Mouse (Mus musculus) 416B (cell line): ENCODE results near the gene Frmd8.
"Not testable (repeated sequence)": the region's sequence is repeated elsewhere in the genome, so short reads cannot be mapped to it uniquely, and the experiment has no call there.

Source experiments
- DNase-seq: peaks from one replicate; pipeline ENCODE4 v3.0.0; 2011; ENCODE audit warnings: low read depth

The Frmd8 gene

DNA sequence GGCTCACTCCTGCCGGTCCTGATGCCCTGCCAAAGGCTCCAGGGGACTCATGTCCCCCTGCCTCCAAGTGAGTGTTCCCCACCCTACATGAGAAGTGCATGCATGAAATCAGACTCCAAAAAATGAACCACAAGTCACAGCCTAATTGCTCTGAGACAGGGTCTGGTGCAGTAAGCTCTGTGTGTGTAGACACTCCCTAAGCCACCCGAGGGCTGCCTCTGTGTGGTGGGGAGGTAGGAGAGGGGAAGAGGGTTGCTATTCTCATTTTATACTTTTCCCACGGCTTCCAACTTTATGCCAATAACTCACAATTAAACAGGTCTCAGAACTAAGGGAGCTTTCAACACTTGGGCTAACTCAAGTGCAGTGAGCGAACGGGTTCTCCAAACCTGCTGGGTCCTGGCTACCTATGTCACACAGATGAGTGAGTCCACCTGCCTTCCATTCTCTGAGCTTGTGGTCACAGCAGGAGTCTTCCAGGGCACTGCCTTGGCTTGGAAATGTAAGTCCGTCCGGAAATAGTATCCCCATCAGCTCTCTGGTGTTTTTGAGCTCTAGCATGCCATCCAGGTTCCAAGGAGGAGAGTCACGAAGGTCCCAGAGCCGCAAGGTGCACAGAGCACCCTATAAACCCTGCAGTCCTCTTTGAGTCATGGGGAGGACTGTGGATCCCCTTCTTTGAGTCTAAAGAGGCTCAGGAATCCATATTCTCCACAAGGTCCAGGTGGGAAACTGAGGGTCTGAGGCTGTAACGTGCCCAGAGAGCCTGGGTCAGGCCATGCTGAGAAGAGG lies 50.1 kb downstream of the Frmd8 start:
- no peak for DNase-seq

DNA sequence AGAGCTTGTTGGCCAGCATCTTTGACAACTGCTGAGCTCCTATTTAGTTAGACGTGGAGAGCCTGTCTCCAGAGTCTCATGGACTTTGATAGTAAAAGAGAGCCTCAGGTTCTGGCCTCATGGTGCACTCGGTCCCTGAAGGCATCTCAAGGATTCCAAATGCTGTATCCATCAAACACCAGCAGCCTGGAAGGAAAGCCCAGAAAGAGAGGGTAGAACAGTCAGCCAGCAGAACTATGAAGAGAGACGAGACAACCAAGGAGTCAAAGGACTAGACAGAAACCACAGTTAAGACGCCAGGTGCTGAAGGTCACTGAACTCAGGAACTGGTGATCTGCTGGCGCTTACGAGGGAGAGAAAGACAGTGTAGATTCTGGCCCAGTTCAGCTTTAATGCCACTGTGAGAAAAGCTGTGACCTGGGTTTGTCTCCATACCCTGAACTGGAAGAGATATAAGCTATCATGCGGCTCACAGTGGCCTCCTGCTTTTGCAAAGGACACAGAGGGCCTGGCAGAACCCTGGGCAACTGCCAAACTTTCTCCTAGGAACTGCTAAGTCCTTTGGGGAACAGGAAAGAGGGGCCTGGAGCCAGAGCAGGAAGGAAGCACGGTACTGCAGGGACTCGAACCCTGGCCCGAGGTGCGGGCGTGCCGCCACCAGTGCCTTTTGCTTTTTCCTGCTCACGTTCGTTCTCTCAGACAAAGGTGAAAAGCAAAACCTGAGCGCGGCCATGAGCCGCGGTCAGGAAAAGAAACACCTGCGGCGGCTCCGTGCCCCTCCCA lies 50.8 kb downstream of the Frmd8 start:
- DNase-seq = no peak

DNA sequence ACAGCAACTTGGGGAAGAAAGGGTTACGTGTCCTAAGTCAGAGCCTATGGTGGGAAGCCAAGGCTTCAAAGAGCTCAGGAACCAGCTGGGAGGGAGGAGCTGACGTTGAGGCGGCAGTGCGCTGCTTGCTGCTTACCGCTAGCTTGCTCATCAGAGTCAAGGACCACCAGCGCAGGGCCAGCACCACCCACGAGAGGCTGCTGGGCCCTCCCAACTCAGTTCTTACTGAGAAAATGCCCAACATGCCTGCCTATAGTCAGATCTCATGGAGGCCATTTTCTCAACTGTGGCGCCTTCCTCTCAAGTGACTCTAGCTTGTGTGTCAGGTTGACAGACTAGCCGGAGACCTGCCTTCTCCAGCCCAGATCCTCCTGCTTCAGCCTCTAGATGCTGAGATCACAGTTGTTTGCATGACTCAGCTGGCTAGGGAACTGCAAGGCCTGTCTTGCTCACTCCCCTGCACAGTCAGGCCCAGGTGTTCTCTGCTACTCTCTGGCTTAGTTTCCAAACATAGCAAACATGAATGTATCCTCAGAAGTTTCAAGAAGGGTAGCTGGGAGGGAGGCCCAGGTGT lies 51.7 kb downstream of the Frmd8 start:
- peak; percentile 84 for DNase-seq

DNA sequence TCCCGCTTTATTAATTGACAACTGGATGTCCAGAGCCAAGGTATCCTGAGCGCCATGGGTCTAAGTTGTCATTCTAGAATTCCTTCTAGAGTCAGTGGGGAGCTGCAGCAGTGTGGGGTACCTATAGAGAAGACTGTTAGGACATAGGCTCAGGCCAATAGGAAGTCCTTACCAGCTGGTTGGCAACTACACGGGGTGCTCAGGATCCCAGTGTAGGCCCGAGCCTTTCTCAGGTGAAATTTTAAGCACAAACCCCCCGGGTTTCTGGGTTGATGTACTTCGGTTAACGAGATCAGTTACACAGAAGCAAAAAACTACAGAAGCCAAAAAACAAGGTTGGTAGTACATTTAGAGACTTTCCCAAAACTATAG lies 52.3 kb downstream of the Frmd8 start:
- DNase-seq = no peak

DNA sequence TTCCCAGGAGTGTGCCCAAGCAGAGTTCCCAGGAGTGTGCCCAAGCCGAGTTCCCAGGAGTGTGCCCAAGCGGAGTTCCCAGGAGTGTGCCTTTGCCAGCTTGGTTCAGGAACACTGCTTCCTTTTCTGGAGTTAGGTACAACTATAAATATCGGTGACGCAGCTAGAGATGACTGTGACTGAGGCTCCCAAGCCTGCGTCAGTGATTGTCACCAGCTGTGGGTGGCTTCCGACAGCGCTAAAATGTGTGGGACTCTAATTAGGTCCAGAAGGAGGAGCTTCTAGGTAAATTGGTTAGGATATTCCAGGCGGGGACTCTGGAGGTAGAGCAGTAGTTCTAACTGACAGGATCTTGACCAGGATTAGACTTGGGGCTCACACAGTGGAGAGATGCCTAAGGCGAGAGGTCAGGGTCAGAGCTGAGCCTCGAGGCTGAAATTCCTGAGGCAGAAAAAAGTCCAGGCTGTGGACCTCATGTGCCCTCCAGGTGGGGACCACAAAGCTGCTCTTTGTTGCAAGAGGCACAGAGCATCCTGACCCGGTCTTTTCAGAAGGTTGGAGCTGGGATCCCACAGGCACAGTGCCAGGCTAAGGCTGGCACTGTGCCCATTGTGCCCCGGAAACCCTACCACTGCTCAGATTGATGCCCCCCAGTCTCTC lies 52.8 kb downstream of the Frmd8 start:
- no peak for DNase-seq

DNA sequence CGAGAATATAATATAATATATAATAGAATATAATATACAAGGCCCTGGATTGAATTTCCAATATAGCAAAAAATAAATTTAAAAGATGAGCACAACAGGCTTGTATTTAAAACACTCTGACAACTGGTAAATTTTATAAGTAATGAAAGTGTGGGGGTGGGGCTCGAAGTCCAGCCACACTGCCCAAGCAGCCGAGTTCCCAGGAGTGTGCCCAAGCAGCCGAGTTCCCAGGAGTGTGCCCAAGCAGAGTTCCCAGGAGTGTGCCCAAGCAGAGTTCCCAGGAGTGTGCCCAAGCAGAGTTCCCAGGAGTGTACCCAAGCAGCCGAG lies 53.3 kb downstream of the Frmd8 start:
- no peak for DNase-seq

DNA sequence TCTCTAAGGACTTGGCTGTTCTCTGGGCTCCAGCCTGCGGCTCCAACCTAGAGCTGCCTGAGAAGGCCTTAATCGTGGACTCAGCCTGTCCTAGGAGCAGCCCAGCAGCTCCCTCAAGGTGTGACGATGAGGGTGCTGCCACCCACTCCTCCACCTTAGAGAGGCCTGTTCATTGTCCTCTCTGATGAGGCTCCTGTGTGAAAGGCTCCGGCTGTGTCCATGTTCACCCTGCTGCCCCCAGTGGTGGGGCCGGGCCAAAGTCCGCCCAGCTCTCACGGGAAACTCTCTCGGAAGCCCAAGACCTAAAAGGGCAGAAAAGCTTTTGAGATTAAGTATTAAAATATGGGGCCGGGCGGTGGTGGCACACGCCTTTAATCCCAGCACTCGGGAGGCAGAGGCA lies 55.5 kb downstream of the Frmd8 start:
- no peak for DNase-seq

DNA sequence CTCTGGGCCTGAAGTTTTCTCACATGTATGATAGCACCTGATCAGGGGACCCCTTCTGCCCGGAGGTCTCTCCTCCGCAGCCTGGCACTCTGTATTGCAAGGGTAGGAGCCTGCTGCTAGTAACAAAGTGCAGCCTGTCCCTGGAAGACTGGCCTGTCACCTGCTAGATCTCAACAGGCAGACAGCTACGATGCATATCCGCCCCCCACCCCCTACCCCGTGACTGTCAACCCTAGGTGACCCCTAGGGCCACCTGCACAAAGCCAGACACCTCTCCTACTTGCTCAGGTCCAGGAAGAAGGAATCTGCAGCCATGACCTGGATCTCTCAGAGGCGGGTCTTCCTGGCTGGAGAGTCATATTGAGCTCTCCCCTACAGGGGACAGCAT lies 56.5 kb downstream of the Frmd8 start:
- no peak for DNase-seq

DNA sequence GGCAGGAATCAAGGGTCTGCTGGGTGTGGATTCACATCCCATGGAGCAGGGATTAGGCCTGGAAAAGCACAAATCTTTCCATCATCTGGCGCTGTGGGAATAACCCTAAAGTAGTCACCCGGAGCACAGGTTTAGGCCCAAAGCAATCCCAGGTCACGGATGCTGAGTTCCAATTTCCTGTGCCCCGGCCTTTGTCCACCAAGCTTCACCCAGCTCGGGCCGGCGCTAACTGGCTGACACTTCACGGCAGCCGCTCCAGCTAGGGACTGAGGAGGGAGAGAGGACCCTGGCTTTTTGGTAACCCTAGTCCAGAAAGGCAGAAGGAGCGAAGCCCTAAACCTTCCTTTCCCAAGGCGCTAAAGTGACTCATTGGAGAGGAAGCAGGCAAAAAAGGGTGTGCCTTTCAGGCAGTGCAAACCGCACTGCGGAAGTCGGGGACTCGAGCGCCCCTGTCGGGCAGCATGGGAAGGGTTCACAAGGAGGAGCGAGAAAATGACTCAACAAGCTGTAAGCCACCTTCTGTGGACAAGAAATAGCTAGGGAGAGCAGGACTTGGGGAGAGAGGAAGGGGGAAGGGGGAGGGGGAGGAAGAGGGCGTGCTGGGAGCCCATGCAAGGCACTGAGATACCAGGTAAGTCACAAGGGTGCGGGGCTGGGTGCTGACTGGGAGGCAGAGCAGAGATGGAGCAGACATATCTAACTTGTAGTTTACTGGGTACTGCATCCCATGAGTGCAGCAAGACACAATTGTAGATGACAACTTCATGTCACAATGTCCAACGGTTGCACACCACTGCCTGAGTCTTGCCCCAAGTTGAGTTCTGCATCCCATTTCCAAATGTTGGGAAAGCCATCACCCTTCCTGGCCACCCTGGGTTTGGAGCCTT lies 57.1 kb downstream of the Frmd8 start:
- peak; percentile 96 for DNase-seq

DNA sequence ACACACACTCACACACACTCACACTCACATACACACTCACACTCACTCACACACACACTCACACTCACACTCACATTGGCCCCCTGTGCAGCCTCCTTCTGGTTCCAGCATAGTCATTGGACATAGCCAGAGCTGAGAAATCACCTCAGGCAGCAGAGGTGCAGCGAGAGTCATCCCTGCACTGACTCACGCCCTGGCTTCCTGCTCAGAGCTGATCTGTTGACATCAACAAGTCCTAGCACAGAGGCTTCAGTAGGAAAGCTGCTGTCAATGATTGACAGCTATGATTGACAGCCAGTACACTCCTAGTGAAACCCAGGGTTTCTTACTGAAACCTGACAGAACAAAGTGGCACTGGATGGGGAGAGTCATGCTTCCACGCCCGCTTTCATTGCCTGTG lies 59.1 kb downstream of the Frmd8 start:
- peak; percentile 89 for DNase-seq

DNA sequence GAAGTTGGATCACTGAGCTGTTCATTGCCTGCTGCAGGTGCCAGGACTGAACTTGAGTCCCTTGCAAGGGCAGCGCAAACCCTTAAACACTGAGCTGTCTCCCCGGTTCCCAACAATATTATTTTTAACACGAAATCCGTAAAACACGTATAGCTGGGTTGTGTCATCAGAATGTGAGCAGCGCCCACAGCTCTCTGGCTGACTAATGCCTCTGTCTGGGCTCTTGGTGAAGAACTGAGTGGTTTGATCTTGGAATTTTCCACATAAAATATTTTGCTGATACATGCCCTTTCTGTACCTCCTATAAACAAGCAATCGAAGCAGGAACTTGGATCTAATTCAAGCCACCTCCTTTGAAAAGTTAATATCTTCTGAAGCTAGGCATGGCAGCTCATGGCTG lies 60.1 kb downstream of the Frmd8 start:
- DNase-seq = no peak

DNA sequence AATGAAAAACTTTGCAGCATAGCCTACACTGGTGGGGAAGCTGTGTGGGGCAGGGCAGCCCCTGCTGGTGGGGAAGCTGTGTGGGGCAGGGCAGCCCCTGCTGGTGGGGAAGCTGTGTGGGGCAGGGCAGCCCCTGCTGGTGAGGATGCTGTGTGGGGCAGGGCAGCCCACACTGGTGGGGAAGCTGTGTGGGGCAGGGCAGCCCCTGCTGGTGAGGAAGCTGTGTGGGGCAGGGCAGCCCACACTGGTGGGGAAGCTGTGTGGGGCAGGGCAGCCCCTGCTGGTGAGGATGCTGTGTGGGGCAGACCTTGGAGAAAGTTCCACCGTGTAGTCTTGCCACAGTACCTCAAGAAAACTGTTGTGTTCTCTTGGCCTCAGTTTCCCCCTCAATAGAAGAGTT lies 61.0 kb downstream of the Frmd8 start:
- DNase-seq = not testable (repeated sequence)

DNA sequence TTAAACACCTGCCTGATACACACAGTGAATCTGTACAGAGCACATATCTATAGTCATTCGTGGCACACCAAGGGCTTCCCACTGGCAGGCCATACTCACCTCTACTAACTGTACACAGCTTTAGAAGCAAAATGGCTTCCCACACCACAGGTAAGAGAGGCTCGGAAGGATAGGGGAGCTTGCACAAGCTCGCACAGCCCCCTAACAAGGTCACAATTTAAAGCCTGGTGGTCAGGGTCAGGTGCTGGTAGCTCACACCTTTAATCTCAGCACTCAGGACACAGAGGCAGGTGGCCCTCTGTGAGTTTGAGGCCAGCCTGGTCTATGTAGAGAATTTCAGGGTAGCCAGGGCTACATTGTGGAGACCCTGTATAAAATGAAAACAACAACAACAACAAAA lies 61.5 kb downstream of the Frmd8 start:
- no peak for DNase-seq

DNA sequence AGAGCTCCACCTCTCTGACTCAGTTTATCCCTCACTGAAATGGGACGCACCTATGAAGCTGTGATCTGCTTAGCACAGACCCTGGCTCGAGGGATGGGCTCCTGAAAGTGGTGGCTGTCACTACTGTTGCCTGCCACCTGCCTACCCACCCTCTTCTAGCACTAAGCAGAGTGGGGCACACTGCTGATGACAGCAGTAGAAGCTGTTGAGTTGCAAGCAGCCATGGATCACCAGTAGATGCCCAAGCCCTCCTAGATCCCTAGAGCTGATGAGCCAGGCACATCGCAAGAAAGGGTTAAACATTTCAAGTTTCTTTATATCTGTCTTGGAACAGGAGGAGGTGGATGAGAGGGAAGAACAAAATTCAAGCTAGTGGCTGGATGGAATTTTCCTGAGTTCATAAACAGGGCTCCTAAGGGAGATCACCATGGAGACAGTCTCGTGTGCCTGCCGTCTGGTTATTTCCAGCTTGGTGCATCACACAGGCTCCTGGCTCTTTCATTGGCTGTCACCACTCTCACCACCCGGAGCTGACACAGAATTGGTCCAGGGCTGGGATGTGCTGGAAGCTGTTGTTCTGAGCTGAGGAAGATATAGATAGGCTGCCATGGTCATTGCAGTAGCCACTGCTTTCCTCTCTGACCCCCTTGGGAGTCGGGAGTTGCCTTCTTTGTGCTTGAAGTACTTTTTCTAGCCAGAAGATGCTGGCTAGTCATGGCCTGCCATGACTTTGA lies 63.1 kb downstream of the Frmd8 start:
- DNase-seq = no peak

DNA sequence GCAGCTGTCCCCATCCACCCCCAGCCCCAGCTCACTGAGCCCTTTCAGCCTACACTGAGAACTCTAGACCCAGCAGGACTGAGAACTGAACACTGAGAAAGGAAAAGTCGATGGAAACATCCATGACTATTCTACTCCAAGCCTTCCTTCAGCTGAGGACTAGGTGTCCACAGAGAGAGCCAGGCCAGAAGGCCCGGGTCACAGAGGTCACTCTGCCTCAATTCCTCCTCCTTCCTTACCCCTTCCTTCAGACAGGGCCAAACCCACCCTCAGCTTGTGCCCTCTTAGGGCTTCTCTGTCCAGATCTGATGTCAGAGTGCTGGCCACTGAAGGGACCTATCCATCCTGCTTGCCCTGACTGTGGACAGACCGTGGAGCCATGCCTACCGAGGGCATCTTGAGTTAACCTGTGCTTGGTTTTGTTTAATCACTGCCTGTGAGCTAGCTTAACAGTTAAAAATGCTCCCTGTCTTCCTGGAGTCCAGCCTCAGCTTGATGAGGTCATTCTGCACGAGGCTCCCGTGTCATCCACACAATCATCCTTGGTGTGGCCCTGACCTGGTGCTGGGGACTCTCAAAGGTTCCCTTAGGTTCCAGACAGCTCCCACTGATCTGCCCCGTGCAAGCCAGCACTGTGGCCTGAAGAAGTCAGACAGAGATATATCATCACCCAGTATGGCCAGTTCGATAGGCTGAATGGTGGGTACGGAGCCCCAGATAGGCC lies 64.1 kb downstream of the Frmd8 start:
- no peak for DNase-seq

DNA sequence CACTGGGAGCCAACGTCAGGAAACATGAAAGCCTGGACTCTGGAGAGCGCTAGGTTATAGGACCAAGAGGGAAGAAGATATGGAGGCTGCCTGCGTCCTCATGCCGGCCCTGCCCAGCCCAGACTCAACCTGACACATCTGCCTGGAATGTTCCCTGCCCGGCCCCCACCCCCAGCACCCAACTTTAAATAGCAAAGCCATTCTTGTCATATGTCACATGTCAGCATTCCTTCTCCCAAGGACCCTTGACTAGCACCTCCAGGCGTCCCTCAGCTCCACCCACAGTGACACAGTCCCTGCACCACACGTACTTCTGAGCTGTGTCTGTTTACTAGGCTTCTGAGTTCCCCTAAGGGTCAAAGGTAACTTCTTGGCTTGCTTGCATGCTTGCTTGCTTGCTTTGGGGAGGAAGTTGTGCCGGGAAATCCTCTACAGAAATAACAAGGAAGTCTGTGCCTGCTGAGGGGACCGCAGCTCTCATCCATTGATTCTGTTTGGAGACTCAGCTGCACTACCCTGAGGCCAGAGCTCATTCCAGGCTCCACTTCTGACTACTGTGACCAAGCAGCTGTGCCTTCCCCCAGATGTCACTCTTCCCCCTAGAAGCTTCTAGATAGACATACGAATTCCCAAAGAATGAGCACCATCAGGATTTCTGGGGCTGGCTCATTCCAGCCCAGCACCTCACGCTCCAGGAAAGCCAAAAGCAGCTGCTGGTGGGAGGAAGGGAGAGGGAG lies 64.8 kb downstream of the Frmd8 start:
- no peak for DNase-seq

DNA sequence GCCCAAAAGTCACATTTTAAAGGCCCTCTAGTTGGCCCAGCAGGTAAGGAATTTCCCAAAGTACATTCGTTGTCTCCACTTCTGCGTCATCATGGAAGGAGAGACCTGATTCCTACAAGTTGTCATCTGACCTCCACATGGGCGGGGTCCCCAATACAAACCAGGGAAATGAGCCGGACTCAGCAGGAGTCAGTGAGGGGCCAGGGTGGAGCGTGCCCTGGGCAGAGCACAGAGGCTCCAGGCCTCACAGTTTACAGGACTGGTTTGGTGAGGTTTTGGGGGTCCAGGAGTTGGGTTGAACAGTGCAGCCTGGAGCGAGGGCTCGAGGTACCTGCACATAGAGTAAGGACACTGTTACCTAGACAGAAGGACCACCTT lies 65.4 kb downstream of the Frmd8 start:
- no peak for DNase-seq

DNA sequence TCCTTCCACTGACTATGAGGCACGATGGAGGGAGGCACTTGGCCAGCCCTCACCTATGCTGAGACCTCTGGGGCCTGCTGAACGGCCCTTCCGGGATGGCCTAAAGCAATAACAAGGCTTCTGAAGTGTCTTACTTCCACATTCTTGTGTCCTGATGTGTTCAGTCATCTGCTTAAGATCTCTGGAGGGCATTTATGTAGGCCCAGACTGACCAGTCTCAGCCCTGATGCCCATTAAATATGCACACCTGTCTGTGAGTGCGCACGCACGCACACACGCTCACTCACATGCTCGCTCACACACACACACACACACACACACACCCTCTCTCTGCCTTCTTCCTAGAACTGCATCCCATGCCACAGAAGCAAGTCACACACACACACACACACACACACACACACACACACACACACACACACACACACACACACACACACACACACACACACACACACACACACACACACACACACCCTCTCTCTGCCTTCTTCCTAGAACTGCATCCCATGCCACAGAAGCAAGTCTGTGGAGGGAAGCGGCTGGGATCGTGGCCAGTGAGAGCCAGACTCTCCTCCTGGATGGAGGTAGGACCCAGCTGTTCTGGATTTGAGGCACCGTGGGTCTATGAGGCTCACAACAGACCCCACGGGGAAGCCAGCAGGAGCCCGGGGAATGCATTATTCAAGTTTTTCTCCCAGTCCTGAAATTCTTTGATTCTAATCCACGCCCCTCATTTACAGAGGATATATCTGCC lies 65.9 kb downstream of the Frmd8 start:
- no peak for DNase-seq

DNA sequence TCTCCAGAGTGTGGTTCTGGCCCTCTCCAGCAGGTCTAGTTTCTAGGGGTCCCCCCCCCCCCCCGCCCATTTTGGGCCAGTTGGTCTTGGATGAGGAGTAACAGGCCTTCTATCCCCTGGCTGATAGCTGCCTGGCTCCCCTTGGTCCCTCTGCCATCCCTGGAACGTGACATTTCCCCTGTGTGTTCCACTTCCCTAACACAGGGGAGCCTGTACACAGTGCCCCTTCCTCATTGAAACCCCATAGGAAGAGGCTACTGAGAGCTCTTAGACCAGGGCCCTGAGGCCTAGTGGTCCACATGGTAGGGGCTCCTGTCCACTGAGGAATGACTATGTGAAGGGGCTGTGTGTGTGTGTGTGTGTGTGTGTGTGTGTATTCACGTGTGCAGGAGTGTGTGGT lies 67.3 kb downstream of the Frmd8 start:
- DNase-seq = no peak
